Mouse (Mus musculus) stomach, postnatal 0 days (tissue): ENCODE measurements at regions not wholly inside any gene's neighbourhood (a gene's known extent, or its start where the extent isn't known, plus 50 kb on each side); places are given as distances from the start of the nearest gene placed in this dataset.

ENCODE experiments used
- ATAC-seq: fragments of 200-750 bp; cut with Nextera tagmentation; 2 replicates; pipeline ENCODE4 v1.8.0; 2017; ENCODE audit not compliant: low FRiP score, low TSS enrichment
- DNase-seq: peaks from one replicate; pipeline ENCODE4 v3.0.0-alpha.2; 2016; ENCODE audit warnings: low spot score
- H3K27ac ChIP-seq: fragments of 300-500 bp; sonication (generic); replicated peaks from 2 replicates; pipeline ENCODE4 v1.5.1; 2014; ENCODE audit warnings: mild to moderate bottlenecking, control low read depth
- H3K27me3 ChIP-seq: fragments of 300-500 bp; sonication (generic); 2 replicates; pipeline ENCODE4 v1.6.1; 2014; ENCODE audit warnings: low read length; ENCODE audit not compliant: control insufficient read depth, insufficient read depth
- H3K36me3 ChIP-seq: fragments of 300-500 bp; sonication (generic); 2 replicates; pipeline ENCODE4 v1.6.1; 2014; ENCODE audit warnings: low read length, mixed read lengths; ENCODE audit not compliant: control insufficient read depth, insufficient read depth
- H3K4me1 ChIP-seq: fragments of 300-500 bp; sonication (generic); replicated peaks from 2 replicates; pipeline ENCODE4 v1.6.1; 2014; ENCODE audit warnings: antibody characterized with exemption; ENCODE audit not compliant: control insufficient read depth, insufficient read depth
- H3K4me2 ChIP-seq: fragments of 300-500 bp; sonication (generic); replicated peaks from 2 replicates; pipeline ENCODE4 v1.6.1; 2014; ENCODE audit warnings: low read depth, mild to moderate bottlenecking, control low read depth, moderate library complexity
- H3K4me3 ChIP-seq: fragments of 300-500 bp; sonication (generic); 2 replicates; pipeline ENCODE4 v1.5.1; 2014; ENCODE audit warnings: low read depth, low read length, control low read depth
- H3K9ac ChIP-seq: fragments of 300-500 bp; sonication (generic); 2 replicates; pipeline ENCODE4 v1.6.1; 2014; ENCODE audit warnings: mild to moderate bottlenecking, low read length, control low read depth, mixed read lengths
- H3K9me3 ChIP-seq: fragments of 300-500 bp; sonication (generic); 2 replicates; pipeline ENCODE4 v1.6.1; 2016; ENCODE audit warnings: low read length; ENCODE audit not compliant: control insufficient read depth
- CTCF ChIP-seq: IDR thresholded peaks from 2 replicates; pipeline ENCODE4 v1.5.1; 2016; ENCODE audit warnings: antibody characterized with exemption, low read depth, mild to moderate bottlenecking, moderate library complexity
- EP300 ChIP-seq: optimal IDR thresholded peaks from 2 replicates; pipeline ENCODE3; 2016; ENCODE audit warnings: antibody characterized with exemption
- WGBS: fragments of 180-500 bp; shearing (Covaris S2); extraction: QIAGEN DNeasy Blood & Tissue Kit; methylation state at CpG from one replicate; pipeline ENCODE4 v1.1.7; 2014; 5-methylcytosine and 5-hydroxymethylcytosine counted together

- Histone ChIP-seq H3K27me3 (no peaks in the 10 kb centered on the region), H3K9ac (no peak overlapping the region), H3K4me2 (no peak overlapping the region), H3K4me3 (no peak overlapping the region), H3K4me1 (no peaks in the 10 kb centered on the region), H3K36me3 (no peaks in the 10 kb centered on the region), H3K27ac (no peak overlapping the region), H3K9me3 (no peaks in the 10 kb centered on the region)
- TF ChIP-seq EP300 = no peak
- no peak for TF ChIP-seq CTCF
- no peak for ATAC-seq
- no peak for DNase-seq
- WGBS = 81% methylated on average over 8 of the region's 8 CpGs
Observed at GRCm38 (mm10) chr8:115855934-115856629, 148.5 kb upstream of the Maf start.

GRCm38 (mm10) chr8:115854209-115854900 lies 146.8 kb upstream of the Maf start:
- no peak overlapping the region for H3K4me2 ChIP-seq
- no peak overlapping the region for H3K9ac ChIP-seq
- no peak overlapping the region for H3K27ac ChIP-seq
- TF ChIP-seq CTCF (no peak), EP300 (no peak)
- no peaks in the 10 kb centered on the region for H3K4me1 ChIP-seq
- ATAC-seq = no peak
- no peak overlapping the region for H3K4me3 ChIP-seq
- WGBS = 64% methylated on average over 9 of the region's 9 CpGs
- H3K27me3 ChIP-seq = no peaks in the 10 kb centered on the region
- H3K9me3 ChIP-seq = no peaks in the 10 kb centered on the region
- no peaks in the 10 kb centered on the region for H3K36me3 ChIP-seq
- DNase-seq = no peak

- Histone ChIP-seq H3K4me3 (no peak overlapping the region), H3K4me2 (no peak overlapping the region), H3K9me3 (no peaks in the 10 kb centered on the region), H3K27me3 (no peaks in the 10 kb centered on the region), H3K4me1 (no peaks in the 10 kb centered on the region), H3K27ac (no peak overlapping the region), H3K36me3 (no peaks in the 10 kb centered on the region), H3K9ac (no peak overlapping the region)
- no peak for DNase-seq
- 68% methylated on average over 1 of the region's 1 CpGs for WGBS
- TF ChIP-seq EP300 (no peak), CTCF (no peak)
- ATAC-seq = no peak
Observed at GRCm38 (mm10) chr8:115850552-115850951, 143.0 kb upstream of the Maf start.

GRCm38 (mm10) chr8:115833391-115833790 lies 125.8 kb upstream of the Maf start:
- Histone ChIP-seq H3K27me3 (no peaks in the 10 kb centered on the region), H3K4me1 (no peaks in the 10 kb centered on the region), H3K4me3 (no peak overlapping the region), H3K4me2 (no peak overlapping the region), H3K9ac (no peak overlapping the region), H3K27ac (no peak overlapping the region), H3K9me3 (no peaks in the 10 kb centered on the region), H3K36me3 (no peaks in the 10 kb centered on the region)
- ATAC-seq (no peak), DNase-seq (no peak)
- TF ChIP-seq CTCF (no peak), EP300 (no peak)

- Histone ChIP-seq H3K36me3 (no peaks in the 10 kb centered on the region), H3K4me2 (no peak overlapping the region), H3K4me1 (no peaks in the 10 kb centered on the region), H3K27me3 (no peaks in the 10 kb centered on the region), H3K9ac (no peak overlapping the region), H3K27ac (no peak overlapping the region), H3K4me3 (no peak overlapping the region), H3K9me3 (no peaks in the 10 kb centered on the region)
- 22% methylated on average over 1 of the region's 1 CpGs for WGBS
- TF ChIP-seq CTCF (no peak), EP300 (no peak)
- peak; percentile 33 for DNase-seq
- ATAC-seq = peak; percentile 65; the same call in 1 of the 2 replicates
Observed at GRCm38 (mm10) chr8:115831675-115832074, 124.1 kb upstream of the Maf start.

GRCm38 (mm10) chr8:115830012-115830662 lies 122.5 kb upstream of the Maf start:
- H3K4me2 ChIP-seq = no peak overlapping the region
- TF ChIP-seq CTCF (no peak), EP300 (no peak)
- DNase-seq = peak; percentile 33
- H3K27ac ChIP-seq = no peak overlapping the region
- no peaks in the 10 kb centered on the region for H3K36me3 ChIP-seq
- no peaks in the 10 kb centered on the region for H3K27me3 ChIP-seq
- no peak overlapping the region for H3K4me3 ChIP-seq
- peak; percentile 82; the same call in 1 of the 2 replicates for ATAC-seq
- no peaks in the 10 kb centered on the region for H3K4me1 ChIP-seq
- H3K9me3 ChIP-seq = no peaks in the 10 kb centered on the region
- 35% methylated on average over 4 of the region's 4 CpGs for WGBS
- no peak overlapping the region for H3K9ac ChIP-seq
